Mouse (Mus musculus) lung, embryonic 15.5 days (tissue): Measurements from ENCODE around the gene Fam189b. TPM values are rescaled to one million over a fixed set of nuclear protein-coding genes. Genes with fewer than 3 reads are reported as not detected.

ENCODE experiments used
- ATAC-seq: fragments of 200-750 bp; cut with Nextera tagmentation; 2 replicates; pipeline ENCODE4 v1.8.0; 2017; ENCODE audit warnings: moderate number of reproducible peaks, borderline replicate concordance; ENCODE audit not compliant: low FRiP score, low TSS enrichment; ENCODE audit errors: extremely low read depth
- H3K27ac ChIP-seq: fragments of 300-500 bp; sonication (generic); 2 replicates; pipeline ENCODE4 v1.5.1; 2015; ENCODE audit warnings: moderate library complexity, mild to moderate bottlenecking, inconsistent platforms
- H3K27me3 ChIP-seq: fragments of 300-500 bp; sonication (generic); 2 replicates; pipeline ENCODE4 v1.6.1; 2015; ENCODE audit warnings: inconsistent platforms
- H3K36me3 ChIP-seq: fragments of 300-500 bp; sonication (generic); 2 replicates; pipeline ENCODE4 v1.6.1; 2015; ENCODE audit warnings: inconsistent platforms
- H3K4me1 ChIP-seq: fragments of 300-500 bp; sonication (generic); 2 replicates; pipeline ENCODE4 v1.6.1; 2015; ENCODE audit warnings: inconsistent platforms
- H3K4me2 ChIP-seq: fragments of 300-500 bp; sonication (generic); 2 replicates; pipeline ENCODE4 v1.6.1; 2015; ENCODE audit warnings: inconsistent platforms, mild to moderate bottlenecking, moderate library complexity
- H3K4me3 ChIP-seq: fragments of 300-500 bp; sonication (generic); 2 replicates; pipeline ENCODE4 v1.5.1; 2015; ENCODE audit warnings: mild to moderate bottlenecking, inconsistent platforms
- H3K9ac ChIP-seq: fragments of 300-500 bp; sonication (generic); 2 replicates; pipeline ENCODE4 v1.6.1; 2015; ENCODE audit warnings: inconsistent platforms
- H3K9me3 ChIP-seq: fragments of 300-500 bp; sonication (generic); 2 replicates; pipeline ENCODE4 v1.6.1; 2016; ENCODE audit warnings: inconsistent platforms
- WGBS: fragments of 180-500 bp; shearing (Covaris S2); methylation state at CpG from one replicate; pipeline ENCODE4 v1.1.7; 2015; 5-methylcytosine and 5-hydroxymethylcytosine counted together
- polyA plus RNA-seq: library from polyadenylated mRNA; unstranded; fragments of >200 nt; fragmentation: Nextera tagmentation; extraction: Ambion mirVana; gene quantifications from 2 replicates; pipeline ENCODE4 v1.2.1, GENCODE M21; 2015

Gene Fam189b
- polyA plus RNA-seq, 1 experiment from 2014 or later = 18.4 TPM

DNA sequence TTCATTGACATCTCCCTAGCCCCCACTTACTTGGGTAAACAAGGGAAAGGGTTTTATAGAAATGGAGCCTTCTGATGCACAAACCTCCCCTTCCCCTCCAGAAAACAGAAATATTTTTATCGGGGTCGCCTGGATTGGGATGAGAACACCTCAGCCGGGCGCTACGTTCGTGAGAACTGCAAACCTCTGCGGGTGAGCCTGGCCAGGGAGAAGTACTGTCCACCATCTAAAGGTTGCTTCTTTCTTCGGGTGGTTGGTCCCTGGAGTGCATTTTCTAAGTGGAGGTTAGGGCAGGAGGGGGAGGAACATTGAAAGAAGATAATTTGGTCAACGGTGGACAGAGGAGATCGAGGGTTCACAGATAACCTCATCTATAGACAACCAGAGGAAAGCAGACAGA, 7.4 kb upstream of the Fam189b start:
- Histone ChIP-seq H3K4me2 (no peak overlapping the region), H3K36me3 (peaks cover 73% of the 10 kb centered on the region), H3K4me1 (peaks cover 16% of the 10 kb centered on the region), H3K9me3 (no peaks in the 10 kb centered on the region), H3K9ac (no peak overlapping the region), H3K27ac (no peak overlapping the region), H3K4me3 (no peak overlapping the region), H3K27me3 (no peaks in the 10 kb centered on the region)
- WGBS = 87% methylated on average over 10 of the region's 10 CpGs
- no peak for ATAC-seq

DNA sequence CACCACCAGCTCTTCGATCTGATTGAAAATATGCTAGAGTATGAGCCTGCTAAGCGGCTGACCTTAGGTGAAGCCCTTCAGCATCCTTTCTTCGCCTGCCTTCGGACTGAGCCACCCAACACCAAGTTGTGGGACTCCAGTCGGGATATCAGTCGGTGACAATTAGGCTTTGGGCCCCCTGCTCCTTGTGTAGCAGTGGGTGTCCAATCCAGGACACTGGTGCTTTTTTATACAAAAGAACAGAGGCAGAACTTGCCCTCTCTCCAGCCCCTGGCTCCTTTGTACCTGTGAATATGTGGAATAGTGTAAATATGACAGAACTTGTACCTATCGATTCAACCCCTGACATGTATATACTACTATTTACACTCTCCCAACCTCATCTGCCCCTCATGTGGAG, 6.5 kb upstream of the Fam189b start:
- Histone ChIP-seq H3K4me1 (peaks cover 16% of the 10 kb centered on the region), H3K4me2 (no peak overlapping the region), H3K4me3 (no peak overlapping the region), H3K27me3 (no peaks in the 10 kb centered on the region), H3K27ac (peak overlapping the region; percentile 44; the same call in 1 of the 2 replicates), H3K9ac (0 out of 2 replicates have a peak overlapping the region, but pooled peaks have one; percentile 0), H3K9me3 (no peaks in the 10 kb centered on the region), H3K36me3 (peaks cover 78% of the 10 kb centered on the region)
- no peak for ATAC-seq
- 76% methylated on average over 7 of the region's 7 CpGs for WGBS

DNA sequence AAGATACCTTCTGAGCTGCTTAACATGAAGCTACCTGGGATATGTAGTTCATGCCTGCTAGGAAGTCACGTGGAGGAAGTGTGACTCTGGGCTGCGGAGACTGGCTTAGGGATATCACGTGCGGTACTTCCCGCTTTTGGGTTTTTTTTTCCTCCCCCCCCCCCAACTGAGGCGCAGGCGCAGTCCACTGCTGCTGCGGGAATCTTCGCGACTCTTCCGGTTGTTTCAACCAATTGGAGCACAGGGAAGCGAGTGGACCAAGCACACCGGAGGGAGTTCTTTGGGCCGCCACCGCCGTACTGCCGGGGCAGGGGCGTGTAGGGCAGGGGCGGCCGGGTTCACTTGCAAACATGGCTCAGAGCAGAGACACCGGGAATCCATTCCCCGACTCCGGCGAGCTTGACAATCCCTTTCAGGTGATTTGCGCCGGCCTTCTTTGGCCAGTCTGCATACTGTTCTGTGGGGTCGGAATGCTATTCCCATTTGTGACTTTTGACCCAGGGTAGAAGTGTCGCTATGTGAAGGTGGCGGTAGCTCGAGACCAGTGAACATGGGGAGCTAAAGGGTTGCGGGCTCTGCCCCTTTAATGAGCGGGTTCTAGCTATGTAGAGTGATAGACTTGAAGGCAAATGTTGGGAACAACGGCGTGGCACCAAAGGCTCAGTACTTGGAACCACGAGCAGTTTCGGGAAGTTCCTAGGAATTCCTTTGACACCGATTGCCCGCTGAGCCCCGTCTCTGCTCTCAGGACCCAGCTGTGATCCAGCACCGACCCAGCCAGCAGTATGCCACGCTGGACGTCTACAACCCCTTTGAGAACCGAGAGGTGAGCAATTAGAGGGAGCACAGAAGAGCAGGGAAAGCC, 5.5 kb upstream of the Fam189b start, which contains the start of gene Scamp3:
TSS of gene Scamp3 (plus strand) at position 232 of the 865 bp plus-strand sequence.
- peak; percentile 93 for ATAC-seq
- no peaks in the 10 kb centered on the region for H3K9me3 ChIP-seq
- peaks cover 19% of the 10 kb centered on the region for H3K4me1 ChIP-seq
- no peaks in the 10 kb centered on the region for H3K27me3 ChIP-seq
- H3K9ac ChIP-seq = peak within 1 kb of the TSS; percentile 85
- under 1% methylated on average over 43 of the region's 43 CpGs for WGBS
- peaks cover 72% of the 10 kb centered on the region for H3K36me3 ChIP-seq
- peak within 1 kb of the TSS; percentile 85 for H3K4me3 ChIP-seq
- H3K27ac ChIP-seq = peak within 1 kb of the TSS; percentile 68
- peak within 1 kb of the TSS; percentile 88 for H3K4me2 ChIP-seq

DNA sequence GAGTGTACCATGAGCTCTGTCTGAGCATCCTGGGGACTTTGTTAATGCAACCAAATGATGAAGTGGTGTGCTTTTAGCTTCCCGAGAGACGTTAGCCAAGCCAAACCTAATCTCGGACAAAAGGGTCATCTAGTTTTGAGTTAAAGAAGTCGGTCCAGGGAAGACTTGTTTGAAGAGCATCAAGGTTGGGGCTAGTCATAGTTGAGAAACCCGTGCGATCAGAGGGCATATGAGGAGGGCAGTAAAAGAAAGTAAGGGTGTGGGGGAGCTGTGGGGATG, 4.9 kb upstream of the Fam189b start:
- ATAC-seq = no peak
- 4% methylated on average over 6 of the region's 6 CpGs for WGBS
- peak overlapping the region; percentile 88 for H3K4me2 ChIP-seq
- no peaks in the 10 kb centered on the region for H3K27me3 ChIP-seq
- H3K4me1 ChIP-seq = peaks cover 23% of the 10 kb centered on the region
- no peaks in the 10 kb centered on the region for H3K9me3 ChIP-seq
- H3K36me3 ChIP-seq = peaks cover 67% of the 10 kb centered on the region
- H3K27ac ChIP-seq = peak overlapping the region; percentile 68; the same call in 1 of the 2 replicates
- H3K9ac ChIP-seq = peak overlapping the region; percentile 85
- H3K4me3 ChIP-seq = peak overlapping the region; percentile 85

DNA sequence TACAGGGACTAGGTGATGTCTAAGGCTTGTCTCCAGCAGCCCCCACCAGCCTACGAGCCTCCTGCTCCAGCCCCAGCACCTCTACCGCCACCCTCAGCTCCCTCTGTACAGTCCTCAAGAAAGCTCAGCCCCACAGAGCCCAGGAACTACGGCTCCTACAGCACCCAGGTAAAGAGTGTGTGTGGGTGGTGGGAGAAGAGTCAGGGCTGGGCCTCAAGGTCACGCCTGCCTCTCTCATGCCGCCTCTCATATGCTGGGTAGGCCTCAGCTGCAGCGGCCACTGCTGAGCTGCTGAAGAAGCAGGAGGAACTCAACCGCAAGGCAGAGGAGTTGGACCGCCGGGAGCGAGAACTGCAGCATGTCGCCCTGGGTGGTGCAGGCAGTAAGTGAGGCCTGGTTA, 3.9 kb upstream of the Fam189b start:
- Histone ChIP-seq H3K9ac (0 out of 2 replicates have a peak overlapping the region, but pooled peaks have one; percentile 85), H3K36me3 (peaks cover 57% of the 10 kb centered on the region), H3K9me3 (no peaks in the 10 kb centered on the region), H3K27ac (no peak overlapping the region), H3K4me2 (no peak overlapping the region), H3K4me3 (0 out of 2 replicates have a peak overlapping the region, but pooled peaks have one; percentile 85), H3K27me3 (no peaks in the 10 kb centered on the region), H3K4me1 (peaks cover 31% of the 10 kb centered on the region)
- 90% methylated on average over 11 of the region's 11 CpGs for WGBS
- no peak for ATAC-seq

DNA sequence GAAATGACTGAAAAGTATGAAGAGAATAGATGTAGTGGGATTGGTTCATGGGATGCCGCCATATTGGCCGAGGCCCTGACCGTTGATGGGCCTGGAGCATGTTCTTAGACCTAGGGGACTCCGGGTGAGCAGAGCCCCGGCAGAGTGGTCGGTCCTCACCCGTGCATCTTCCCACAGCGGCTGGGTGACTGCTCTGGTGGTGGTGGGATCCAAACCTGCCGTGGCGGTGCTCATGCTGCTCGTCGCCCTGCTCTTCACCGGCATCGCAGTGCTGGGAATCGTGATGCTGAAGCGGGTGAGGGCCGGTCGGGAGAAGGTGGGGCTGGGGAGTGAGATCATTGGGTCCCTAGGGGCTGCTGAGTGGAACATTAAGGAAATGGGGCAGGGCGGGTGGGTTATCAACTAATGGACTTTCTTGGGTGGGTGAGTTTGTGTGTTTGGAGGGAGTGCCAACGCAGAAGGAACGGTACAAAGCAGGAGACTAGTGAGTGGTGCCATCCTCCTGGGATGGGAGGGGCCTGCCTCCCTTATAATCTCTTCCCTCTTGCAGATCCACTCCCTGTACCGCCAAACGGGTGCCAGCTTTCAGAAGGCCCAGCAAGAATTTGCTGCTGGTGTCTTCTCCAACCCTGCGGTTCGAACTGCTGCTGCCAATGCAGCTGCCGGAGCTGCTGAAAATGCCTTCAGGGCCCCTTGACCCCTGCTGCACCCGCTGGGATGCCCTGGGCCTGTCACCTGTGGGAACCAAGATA, 1.0 kb upstream of the Fam189b start:
- Histone ChIP-seq H3K4me1 (peaks cover 33% of the 10 kb centered on the region), H3K27me3 (no peaks in the 10 kb centered on the region), H3K4me2 (no peak overlapping the region), H3K4me3 (no peak overlapping the region), H3K9me3 (no peaks in the 10 kb centered on the region), H3K27ac (no peak overlapping the region), H3K9ac (no peak overlapping the region), H3K36me3 (peaks cover 30% of the 10 kb centered on the region)
- WGBS = 86% methylated on average over 25 of the region's 27 CpGs
- ATAC-seq = no peak

DNA sequence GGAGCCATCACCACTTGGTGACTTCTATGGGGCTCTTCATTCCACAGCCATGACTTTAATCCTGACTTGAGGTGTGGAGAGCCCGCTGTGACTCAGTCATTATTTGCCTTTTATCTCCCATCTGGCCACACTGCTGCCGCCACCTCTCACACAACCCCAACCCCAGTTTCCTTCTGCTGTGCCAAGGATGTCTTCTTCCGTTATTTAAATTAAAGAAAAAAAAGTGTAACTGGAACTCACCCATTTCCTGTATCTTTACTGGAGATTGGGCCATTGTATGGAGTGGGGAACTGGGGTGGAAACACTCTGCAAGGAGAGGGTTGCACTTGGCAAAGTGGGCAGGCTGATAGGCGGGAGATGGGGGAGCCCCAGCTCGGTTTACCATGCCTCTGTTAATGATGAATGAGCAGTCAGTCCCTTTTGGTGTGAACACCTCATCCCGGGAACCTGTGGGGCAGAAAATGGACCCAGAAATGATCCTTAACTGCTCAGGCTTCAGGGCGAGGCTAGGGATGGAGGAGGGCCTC, 349 bp upstream of the Fam189b start:
- peak; percentile 4; the same call in 1 of the 2 replicates for ATAC-seq
- WGBS = 39% methylated on average over 7 of the region's 7 CpGs
- H3K36me3 ChIP-seq = peaks cover 30% of the 10 kb centered on the region
- H3K4me2 ChIP-seq = peak overlapping the region; percentile 95
- no peaks in the 10 kb centered on the region for H3K27me3 ChIP-seq
- H3K4me1 ChIP-seq = peaks cover 33% of the 10 kb centered on the region
- H3K27ac ChIP-seq = peak overlapping the region; percentile 67; the same call in 1 of the 2 replicates
- H3K9me3 ChIP-seq = no peaks in the 10 kb centered on the region
- H3K9ac ChIP-seq = no peak overlapping the region
- peak overlapping the region; percentile 72 for H3K4me3 ChIP-seq

DNA sequence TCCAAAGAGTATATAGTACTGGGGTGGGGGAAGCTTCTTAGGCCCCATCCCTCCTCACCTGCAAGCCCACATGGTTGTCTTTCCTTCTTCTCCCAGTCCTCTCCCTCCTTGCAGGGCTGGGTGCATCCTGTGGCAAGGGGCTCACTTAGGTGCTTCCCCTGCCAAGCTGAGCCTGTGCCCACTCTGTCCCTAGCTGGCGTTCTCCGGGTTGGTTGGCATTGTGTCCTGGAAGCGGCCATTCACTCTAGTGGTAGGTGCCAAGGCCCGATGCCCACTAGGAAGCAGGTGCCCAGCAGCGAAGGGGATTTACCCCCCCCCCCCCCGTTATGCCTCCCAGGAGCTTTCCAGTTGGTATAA, 994 bp downstream of the Fam189b start:
- Histone ChIP-seq H3K4me3 (peak overlapping the region; percentile 72), H3K4me1 (peaks cover 22% of the 10 kb centered on the region), H3K27ac (no peak overlapping the region), H3K9me3 (no peaks in the 10 kb centered on the region), H3K4me2 (peak overlapping the region; percentile 95), H3K27me3 (no peaks in the 10 kb centered on the region), H3K9ac (peak overlapping the region; percentile 71; the same call in 1 of the 2 replicates), H3K36me3 (peaks cover 29% of the 10 kb centered on the region)
- no peak for ATAC-seq
- WGBS = 73% methylated on average over 6 of the region's 6 CpGs

DNA sequence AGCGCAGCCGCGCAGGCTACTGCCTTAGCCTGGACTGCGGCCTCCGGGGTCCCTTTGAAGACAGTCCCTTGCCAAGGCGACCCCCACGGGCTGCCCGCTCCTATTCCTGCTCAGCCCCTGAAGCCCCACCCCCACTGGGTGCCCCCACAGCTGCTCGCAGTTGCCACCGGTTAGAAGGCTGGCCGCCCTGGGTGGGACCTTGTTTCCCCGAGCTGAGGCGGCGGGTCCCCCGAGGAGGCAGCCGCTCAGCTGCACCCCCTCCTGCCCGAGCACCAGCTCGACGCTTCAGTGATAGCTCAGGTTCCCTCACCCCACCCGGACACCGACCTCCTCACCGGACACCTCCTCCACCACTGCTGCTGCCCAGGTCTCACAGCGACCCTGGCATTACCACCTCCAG, 4.3 kb downstream of the Fam189b start:
- Histone ChIP-seq H3K27me3 (no peaks in the 10 kb centered on the region), H3K36me3 (no peaks in the 10 kb centered on the region), H3K4me1 (peaks cover 20% of the 10 kb centered on the region), H3K4me3 (no peak overlapping the region), H3K4me2 (no peak overlapping the region), H3K27ac (no peak overlapping the region), H3K9me3 (no peaks in the 10 kb centered on the region), H3K9ac (no peak overlapping the region)
- WGBS = 49% methylated on average over 23 of the region's 23 CpGs
- no peak for ATAC-seq

DNA sequence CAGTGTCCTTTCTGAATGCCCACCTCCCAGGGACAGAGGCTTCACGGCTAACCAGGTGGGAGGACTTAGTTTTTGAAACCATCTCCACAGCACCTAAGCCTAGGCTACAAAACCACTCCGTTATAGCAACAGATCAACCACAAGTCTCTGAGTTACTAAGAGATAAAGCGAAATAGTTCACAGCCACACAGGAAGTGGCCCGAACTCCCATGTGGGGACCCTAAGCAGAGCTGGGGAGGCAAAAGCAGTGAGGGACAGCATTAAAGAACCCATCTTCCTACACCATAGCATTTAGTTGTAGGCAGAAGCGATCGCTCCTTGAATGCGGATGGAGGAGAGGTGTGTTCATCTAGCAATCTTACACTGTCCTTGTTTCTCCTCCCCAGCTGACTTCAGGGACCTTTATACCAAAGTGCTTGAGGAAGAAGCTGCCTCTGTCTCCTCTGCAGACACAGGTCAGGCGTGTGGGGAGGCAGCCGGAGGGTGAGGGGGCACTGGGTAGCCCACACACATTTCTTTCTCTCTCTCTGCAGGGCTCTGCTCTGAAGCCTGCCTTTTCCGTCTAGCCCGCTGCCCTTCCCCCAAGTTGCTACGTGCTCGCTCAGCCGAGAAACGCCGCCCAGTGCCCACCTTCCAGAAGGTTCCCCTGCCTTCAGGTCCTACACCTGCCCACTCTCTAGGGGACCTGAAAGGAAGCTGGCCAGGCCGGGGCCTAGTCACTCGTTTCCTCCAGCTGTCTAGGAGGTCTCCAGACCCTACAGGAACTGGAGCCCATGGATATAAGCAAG, 4.9 kb downstream of the Fam189b start:
- Histone ChIP-seq H3K36me3 (no peaks in the 10 kb centered on the region), H3K27me3 (no peaks in the 10 kb centered on the region), H3K4me2 (no peak overlapping the region), H3K27ac (no peak overlapping the region), H3K4me1 (peaks cover 13% of the 10 kb centered on the region), H3K9me3 (no peaks in the 10 kb centered on the region), H3K4me3 (no peak overlapping the region), H3K9ac (no peak overlapping the region)
- 78% methylated on average over 18 of the region's 18 CpGs for WGBS
- ATAC-seq = no peak

DNA sequence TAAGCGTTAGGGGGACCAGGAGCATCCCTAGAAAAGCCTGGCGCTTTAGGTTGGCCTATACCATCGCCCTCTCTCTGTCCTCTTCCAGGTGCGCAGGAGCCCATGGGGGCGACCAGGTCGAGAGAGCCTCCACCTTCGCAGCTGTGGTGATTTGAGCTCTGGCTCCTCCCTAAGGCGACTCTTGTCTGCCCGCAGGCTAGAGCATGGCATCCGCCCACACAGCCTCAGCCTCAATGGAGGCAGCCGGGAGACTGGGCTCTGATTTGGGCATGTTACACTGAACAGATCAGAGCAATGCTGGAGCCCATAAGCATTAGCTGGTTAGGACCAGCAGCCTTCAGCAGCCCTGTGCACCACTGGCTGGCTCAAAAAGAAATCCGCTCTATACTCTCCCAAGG, 5.5 kb downstream of the Fam189b start:
- Histone ChIP-seq H3K4me2 (no peak overlapping the region), H3K4me3 (no peak overlapping the region), H3K36me3 (no peaks in the 10 kb centered on the region), H3K9ac (no peak overlapping the region), H3K9me3 (no peaks in the 10 kb centered on the region), H3K27ac (no peak overlapping the region), H3K27me3 (no peaks in the 10 kb centered on the region), H3K4me1 (peaks cover 11% of the 10 kb centered on the region)
- ATAC-seq = no peak
- 73% methylated on average over 12 of the region's 12 CpGs for WGBS
